Mouse (Mus musculus): ENCODE results near the gene Theg.

Theg gene

DNA sequence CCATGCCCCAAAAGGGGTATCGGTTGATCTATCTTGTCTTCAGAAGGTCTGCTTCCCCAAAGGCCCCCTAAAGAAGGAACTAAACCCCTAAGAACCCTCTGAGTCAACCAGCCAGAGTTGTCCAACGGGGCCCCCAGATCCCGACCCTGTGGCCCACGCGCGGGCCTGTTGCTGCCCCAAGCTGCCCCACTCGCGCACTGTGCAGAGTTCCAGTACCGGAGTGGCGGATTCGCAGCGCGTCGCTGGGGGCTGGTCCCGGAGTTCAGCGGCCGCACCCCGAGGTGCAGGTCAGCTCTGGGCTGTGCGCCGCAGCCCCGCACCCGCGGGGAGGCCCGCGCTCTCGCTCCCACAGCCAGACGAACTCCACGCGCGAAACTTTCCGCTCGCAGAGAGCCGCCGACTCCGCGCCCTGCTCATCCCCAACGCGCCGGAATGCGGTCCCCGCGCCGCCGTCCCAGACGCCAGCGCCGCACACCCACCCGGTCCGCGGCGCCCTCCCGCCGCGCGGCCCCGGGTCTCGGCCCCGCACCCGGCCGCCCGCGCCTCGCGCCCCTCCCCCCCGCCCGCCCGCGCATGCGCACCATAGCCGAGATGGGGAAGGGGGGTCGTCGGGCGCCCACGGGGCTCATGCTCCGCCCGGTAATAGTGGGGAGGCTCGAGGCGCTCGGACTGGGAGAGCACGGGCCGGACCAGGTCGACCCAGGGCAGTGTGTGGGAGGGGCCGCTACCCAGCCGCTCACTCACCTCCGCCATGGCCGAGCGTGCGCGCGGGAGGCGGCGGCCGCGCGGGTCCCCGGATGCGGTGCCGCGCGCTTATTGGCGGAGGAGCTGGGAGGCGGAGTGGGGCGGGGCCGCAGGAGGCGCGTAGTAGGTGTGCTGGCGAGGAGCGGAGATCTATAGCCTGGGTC, 32.5 kb downstream of the Theg start, which contains the start of gene Mier2:
Gene Mier2 (minus strand): TSS at position 870 of the 908 bp plus-strand sequence.
- DNase-seq, result peak; percentile 99

DNA sequence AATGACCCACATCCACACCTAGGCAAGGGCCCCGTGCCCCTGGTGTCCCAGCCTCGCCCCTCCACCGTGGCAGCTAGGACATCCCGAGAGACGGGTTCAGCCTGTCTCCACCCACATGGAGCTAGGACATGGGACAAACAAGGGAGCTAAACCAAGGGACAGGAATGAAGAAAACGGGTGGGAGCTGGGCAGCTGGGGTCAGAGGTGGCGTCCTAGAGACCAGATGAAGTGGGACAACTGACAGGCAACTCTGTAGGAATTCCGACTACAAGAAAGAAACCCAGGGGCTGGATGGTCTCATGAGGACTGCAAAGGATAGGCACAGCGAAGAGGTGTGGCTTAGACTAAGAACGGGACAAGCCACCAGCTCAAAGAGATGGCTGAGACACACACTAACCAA, 33.4 kb downstream of the Theg start:
- peak; percentile 89 for DNase-seq

DNA sequence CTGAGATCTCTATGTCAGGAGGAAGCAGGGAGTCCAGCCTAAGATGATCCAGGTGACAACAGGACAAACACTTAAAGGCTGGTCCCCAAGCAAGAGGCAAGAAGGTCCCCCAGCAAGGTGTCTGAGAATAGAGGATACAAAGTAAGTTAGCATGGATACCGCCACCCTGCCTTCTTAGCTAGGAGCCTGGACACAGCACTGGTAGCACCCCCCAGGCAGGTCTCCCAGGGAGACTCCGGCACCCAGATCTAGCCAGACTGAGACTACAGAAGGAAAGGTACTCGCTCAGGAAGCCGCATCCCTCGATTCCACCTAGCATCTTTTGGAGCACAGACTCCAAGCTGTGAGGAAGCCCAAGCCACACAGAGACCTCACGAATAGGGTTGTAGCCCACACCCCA, 34.0 kb downstream of the Theg start:
- DNase-seq, result peak; percentile 78

DNA sequence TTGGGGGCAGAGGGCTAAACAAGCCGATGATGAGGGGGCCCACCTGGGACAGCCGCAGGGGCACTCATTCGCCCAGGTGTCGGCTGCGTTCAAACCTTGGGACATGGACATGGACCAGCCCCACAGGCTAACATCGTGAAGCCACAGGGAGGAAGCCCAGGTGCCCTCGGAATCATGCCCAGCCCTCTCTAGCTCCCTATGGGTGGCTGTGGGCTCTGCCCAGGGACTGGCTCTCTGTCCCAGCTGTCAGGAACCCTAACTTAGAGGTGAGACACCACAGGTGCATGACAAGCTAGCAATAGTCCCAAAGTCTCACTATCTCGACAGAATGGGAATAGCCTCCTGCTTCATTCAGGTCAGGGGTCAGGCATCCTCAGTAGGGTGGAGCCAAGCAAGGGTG, 34.6 kb downstream of the Theg start:
- DNase-seq, result peak; percentile 88

DNA sequence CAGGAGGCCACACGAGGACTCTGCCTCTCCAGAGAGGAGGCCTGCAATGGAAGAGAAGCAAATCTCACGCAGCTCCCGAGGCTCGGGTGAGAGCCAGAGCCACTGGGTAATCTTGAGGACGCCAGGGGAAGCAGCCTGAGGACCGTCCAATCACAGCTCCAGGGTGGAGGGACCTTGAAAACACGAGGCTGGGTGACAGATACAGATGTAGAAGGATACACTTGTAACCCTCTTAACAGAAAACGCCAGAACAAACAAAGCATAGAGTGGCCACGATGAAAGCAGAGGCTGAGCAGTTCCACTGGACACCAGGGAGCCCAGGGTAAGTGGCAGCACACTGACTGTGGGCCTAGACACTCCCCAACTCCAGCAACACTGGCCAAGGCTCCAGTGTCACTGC, 36.8 kb downstream of the Theg start:
- DNase-seq, result peak; percentile 89

DNA sequence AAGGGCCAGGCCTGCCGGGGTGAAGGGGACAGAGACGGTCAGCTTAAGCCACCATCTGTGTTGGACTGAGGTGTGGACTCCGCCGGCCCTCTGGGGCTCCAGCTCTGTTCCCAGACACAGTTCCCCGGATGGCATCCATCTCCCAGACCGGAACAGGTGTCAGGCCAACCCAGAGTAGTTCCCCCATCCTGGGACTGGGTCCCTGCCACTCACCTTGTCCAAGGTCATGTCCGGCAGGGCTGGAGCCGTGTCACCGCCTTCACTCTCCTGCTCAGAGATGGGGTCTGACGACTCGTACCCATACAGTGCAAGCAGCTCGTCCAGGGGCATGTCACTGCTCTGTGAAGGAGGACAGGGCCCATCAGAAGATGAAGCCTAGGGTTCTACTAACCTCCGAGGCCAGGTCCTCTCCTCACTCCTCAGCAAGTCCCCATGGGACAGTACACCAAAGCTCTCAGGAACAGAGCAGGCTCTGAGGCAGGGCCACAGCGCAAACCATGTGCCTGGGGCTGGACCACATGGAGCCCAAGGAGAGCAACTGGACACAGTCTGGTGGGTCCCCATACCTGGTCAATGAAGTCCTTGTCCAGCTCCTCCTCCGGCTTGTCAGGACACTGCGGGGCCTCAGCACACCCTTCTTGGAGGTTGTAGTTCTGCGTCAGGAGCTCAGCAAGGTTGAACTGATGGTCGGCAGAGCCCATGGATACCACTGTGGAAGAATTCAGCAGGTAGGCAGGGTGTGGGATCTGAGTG, 38.0 kb downstream of the Theg start:
- DNase-seq, result peak; percentile 88

DNA sequence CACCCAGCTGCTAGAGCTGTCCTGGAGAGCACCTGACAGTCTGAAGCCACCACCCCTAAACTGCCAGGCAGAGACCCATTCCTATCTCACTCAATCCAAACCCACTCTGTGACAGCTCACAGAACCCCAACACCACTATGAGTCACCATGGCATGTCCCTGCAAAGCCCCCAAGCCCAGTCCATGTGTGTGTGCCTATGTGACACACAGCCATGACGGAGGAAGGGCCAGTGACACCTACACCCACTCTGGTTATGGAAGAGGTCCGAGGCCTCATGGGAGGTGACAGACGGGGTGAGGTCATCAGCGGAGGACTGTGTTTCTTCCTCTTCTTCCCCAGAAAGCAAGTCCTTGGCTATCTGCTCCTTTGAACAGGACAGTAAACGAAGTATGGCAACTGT, 38.6 kb downstream of the Theg start:
- peak; percentile 82 for DNase-seq

DNA sequence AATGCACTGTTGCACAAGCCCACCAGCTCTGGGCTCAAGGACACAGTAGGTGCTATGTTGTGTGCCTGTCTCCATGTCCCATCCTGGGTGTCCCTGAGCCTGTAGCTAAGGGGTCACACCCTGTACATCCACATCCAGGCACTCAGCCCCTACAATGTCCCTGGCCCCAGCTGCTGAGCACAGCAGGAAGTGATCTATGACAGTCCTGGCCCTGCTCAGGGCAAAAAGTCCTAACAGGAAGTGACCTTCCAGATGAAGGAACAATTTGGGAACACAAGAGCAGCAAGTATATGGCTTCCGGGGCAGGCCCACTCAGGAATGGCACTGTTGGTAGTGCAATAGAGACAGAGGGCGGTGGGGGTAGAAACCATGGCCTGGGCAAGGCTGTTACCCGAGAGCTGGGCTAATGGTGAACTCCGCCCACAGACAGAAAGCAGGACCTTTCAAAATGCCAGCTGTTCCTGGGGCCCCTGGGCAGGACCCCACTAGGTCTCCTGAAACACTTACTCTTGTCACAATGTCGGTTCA, 39.9 kb downstream of the Theg start:
- DNase-seq, result peak; percentile 86

DNA sequence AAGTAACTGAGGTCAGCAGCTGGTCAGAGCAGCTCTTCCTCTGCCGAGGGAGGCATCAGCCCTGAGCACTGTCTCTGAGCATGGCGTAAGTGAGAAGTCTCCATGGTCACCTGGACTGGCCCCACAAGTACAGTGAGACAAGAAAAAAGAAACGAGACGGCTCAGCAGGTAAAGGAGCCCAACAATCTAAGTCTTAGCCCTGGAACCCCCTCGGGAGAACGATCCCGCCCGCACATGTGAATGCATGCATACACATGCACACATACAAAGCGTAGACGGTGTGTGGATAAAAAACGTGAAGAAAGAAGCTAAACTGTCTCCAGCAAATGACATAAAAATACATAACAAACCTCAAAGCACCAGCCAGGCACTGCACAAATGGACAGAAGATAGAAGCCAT, 40.6 kb downstream of the Theg start:
- peak; percentile 86 for DNase-seq

DNA sequence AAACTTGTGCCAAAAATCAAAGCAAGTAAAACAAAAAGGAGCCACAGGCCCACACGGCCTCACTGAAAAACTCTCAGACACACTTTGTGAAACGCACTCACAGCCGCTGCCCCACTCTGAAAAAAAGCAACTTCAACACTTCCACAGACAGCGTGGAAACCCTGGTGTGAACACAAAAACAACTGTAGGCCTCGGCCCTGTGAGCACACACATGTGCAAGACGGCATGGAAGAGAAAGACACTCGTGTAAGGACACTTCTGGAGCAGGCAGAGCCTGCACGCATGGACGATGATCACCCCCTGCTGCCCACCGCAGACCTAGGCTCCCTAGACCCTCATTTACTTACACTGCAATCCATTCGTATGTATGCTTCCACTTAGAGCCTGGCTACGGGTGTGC, 41.2 kb downstream of the Theg start:
- peak; percentile 84 for DNase-seq

DNA sequence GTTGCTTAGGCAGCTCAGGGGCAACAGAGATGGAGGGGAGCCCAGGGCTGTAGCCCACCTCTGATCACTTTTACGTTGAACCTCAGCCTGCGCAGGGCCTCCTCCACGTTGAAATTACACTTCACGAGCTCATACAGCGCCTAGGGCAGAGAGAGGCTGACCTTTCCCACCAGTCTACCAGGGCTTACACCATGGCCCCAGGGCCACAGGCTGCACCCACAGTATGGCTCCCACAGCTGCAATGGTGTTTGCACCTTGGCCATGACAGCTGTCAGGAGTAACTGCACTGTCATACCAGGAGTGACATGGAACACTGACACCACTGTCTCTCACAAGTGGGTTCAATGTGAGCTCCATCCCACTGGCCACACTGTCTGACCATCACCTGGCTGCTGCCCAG, 42.5 kb downstream of the Theg start:
- peak; percentile 89 for DNase-seq

DNA sequence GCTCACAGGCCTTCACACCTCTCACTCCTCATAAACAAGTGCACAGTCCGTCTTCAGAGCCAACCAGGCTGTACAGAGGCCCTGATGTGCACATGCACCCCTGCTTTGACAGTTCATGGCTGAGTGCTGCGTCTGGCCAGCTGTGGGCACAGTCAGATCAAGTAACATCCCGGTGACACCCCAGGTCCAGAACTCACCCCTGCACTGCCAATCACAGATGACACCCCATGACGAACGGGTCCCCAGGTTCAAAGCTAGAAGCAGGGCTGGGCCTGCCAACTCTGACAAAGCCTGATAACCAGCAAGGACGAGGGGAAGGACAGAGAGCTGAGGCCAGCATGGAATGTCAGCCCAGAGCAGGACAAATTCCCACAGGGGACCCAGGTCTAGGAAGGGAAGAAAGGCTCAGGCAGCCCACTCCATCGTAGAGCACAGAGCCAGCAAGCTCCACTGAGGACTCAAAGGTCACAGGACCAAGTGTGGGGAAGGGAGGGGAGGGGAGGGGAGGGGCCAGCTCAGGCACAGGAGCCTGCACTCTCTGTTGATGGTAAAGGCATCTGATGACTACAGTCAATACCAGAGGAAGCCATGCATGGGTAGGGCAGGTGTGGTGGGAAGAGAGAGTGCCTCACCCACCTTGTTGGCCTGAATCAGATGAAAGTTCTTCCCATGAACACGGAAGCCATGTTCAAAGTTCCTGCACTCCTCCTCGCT, 43.1 kb downstream of the Theg start:
- DNase-seq, result peak; percentile 89

DNA sequence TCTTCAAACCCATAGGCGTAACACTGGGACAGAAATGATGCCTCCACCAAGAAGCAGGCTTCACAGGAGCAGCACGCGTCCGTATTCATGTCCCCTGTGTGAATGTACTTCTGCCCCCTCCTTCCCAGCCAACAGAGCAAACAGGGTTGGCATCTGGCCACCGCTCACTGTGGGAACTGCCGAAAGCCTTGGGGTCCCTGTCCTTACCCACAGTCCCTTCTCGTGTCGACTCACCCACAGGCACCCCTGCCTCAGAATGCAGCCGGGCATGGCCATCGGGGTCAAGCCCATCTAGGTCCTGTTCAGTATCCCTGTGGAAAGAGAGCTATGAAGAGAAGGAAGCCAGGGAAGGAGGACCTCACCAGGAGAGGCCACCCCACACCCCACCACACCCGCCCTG, 45.0 kb downstream of the Theg start:
- DNase-seq, result peak; percentile 68

DNA sequence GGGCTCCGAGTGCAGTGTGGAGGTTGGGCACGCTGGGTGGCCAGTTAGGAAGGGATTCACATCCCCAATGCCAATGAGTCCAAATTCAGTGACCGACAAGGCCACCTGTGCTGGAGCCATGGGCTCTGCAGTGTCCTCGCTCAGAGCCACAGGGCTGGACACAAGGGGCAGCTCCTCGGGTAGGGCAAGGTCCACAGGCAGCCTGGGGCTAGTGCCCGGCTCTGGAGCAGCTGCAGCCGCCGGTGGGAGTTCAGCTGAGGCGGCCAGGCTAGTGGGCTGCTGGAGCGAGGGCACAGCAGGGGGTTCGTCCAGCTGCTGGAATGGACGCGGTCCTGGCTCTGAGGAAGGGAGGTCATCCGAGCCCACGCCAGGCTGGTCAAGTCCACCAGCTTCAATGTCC, 45.6 kb downstream of the Theg start:
- DNase-seq, result peak; percentile 87

DNA sequence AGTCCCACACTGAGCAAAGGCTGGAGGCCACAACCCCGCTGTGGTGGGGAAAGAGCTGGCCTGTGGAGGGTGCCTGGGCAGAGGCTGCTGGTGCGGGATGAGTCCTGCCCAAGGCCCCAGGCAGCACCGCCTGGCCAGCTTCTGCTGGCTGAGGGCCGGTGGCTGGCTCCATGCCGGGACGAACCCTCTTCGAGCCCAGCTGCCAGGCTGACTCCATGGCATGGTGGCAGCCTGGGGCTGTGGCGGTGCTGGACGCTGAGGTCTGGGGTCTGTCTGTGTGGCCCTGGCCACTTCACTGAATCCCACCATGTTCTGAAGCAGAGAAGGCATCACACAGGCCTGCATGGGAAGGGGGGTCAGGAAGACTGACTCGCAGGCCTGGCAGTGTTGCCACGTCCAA, 46.4 kb downstream of the Theg start:
- DNase-seq, result peak; percentile 81

DNA sequence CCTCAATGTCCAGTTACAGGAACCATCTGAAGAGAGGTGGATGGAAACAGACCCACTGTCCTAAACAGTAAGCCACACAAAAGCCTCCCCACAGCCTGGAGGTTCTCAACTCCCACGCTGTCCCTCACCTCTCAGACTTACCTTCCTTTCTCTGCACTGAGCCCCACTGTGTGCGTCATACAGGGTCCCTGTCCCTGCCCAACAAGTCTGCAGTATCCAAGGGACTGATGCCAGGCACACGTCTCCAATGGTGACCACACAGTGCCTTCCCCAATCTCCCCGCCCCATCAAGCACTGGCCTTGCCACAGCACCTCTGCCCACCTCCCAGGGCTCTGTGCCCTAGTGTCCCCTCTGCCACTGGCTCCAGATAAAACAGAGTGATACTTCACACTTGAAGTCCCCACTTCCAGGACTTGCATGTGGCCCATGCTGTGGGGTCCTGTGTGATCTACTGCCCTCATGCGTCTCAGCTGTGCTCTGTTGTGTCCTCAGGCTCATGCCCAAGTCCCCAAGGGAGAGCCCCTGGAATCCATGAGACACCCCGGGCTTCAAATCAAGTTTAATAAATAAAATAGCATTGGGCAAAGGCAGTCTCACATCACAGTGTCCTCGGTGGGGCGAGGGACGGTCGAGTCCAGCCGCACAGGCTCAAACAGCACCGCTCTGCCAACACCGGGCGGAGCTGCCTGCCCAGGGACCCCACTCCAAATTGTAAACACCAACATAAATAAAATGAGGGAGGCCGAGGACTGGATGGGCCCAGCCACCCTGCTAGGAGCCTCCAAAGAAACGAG, 47.2 kb downstream of the Theg start:
- peak; percentile 86 for DNase-seq

DNA sequence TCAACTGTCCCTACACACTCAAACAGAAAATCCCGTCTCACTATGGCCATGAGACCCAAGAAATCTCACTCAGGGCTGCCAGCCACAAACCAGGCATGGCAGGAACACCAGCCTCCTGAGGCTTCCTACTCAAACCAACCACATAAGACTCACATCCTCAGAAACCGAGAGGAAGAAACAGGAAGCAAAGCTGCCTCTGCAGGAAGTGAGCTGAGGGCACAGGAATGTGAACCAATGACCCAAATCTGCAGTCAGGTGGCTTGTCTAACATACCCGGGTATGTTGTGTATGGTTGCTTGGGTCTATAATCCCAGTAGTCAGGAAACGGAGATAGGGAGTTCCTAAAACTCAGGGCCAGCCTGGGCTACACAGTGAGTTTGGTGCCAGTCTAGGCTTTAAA, 48.3 kb downstream of the Theg start:
- DNase-seq, result peak; percentile 93

DNA sequence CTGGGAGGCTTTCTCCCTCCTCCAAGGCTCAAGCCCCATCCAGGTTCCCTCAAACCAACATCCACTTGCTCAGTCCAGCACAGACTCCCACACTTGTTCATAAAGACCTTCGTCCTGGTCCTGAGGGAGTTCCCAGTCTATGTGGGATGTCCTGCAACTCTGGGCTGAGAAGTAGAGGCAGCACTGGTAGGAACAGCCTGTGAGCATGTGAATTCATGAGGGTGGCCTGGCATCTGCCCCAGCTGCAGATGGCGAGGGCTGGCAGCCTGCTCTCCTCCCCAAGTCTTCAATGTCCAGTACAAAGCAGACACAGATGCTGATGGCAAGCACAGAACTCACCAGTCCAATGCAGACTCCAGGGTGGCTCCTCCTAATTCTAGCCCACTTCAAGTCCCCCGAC, 48.8 kb downstream of the Theg start:
- DNase-seq, result peak; percentile 80

DNA sequence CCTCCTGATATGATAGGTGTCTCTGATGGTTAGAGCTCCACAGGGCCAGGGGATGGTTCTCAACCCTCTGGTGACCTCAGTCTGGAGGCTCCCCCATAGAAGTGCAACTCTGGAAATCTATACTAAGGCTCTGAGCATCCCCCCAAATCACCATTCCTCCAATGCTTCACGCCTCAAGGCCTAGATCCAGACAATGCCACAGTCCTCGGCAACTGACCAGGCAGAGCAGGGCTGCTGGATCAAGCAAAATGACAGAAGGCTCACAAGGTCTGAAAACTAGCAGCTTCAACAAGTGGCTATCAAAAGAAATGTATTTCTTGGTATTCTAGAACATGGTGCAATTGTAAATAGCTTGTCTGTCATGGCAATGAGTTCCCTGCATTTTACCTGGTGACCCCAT, 49.4 kb downstream of the Theg start:
- peak; percentile 58 for DNase-seq

DNA sequence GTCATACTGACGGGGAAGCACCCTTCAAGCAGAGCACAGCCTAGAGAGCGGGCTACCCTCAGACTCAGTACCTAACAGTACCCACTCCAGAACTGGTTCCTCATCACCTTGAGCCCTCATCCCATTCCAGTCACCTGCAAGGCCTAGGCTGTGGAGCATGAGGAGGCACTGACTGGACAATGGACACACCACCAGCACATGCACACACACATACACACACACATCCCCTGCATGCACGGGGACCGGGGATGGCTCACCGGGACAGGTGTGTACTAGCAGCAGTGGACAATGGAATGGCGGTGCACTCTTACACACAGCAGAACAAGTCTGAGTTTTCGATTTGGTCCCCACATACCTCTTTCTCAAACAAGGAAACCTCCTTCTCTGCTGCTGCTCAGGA, 49.9 kb downstream of the Theg start:
- peak; percentile 89 for DNase-seq

DNA sequence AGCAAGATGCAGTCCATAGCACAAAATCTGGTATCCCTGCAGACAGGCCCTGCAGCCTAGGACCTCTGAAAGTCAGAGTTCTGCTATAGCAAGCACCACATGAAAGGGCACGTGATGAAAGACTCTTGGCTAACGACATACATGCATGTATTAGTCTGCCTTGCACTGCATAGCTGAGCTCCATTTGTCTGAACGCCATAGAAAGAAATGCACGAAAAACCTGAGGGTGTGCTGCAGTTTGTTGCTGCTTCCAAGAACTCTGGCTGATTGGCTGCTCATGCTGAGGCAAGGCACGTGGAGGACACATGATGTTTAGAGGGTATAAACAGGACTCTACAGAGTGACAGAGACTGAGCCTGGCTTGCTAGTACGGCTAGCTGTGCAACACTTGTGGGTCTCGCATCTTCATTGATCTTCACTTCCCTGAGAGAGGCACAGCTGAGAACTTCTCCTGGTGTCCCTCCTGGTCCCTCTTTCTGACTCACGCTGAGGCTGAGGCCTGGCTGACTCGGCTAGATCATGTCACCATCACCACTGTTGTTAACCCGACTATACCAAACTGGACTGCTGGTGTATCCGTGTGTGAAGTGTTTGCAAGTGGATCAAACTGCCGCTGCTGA, 50.6 kb downstream of the Theg start:
- DNase-seq, result peak; percentile 78

DNA sequence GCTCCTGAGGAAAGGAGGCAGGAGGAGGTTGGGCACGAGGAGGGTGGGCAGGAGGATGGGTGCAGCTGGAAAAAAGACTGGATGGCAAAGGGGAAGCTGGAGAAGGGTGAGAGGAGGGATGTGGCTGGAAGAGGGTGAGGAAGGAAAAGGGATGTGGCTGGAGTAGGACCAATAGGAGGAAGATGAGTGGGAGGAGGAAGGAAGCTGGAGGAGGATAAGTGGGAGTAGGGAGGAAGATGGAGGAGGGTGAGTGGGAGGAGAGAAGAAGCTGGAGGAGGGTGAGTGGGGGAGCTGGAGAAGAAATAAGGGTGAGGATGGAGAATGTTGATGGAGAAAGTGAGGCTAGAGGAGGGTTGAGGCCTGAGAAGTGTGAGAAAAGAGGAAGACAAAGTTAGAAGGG, 51.7 kb downstream of the Theg start:
- peak; percentile 83 for DNase-seq
